Mouse (Mus musculus) ES-E14 (cell line): ENCODE data around the gene Actn3.

Experiments used
- CHD2 ChIP-seq: IDR thresholded peaks from 2 replicates; pipeline ENCODE4 v1.6.1; 2014; ENCODE audit warnings: mild to moderate bottlenecking, low read depth, low read length, inconsistent platforms
- MAFK ChIP-seq: IDR thresholded peaks from 2 replicates; pipeline ENCODE4 v1.6.1; 2014; ENCODE audit warnings: mild to moderate bottlenecking, low read depth, low read length, inconsistent platforms; ENCODE audit not compliant: insufficient read depth
- ZC3H11A ChIP-seq: IDR thresholded peaks from 2 replicates; pipeline ENCODE4 v1.6.1; 2012; ENCODE audit warnings: low read depth, mild to moderate bottlenecking, inconsistent platforms, low read length, borderline replicate concordance

DNA sequence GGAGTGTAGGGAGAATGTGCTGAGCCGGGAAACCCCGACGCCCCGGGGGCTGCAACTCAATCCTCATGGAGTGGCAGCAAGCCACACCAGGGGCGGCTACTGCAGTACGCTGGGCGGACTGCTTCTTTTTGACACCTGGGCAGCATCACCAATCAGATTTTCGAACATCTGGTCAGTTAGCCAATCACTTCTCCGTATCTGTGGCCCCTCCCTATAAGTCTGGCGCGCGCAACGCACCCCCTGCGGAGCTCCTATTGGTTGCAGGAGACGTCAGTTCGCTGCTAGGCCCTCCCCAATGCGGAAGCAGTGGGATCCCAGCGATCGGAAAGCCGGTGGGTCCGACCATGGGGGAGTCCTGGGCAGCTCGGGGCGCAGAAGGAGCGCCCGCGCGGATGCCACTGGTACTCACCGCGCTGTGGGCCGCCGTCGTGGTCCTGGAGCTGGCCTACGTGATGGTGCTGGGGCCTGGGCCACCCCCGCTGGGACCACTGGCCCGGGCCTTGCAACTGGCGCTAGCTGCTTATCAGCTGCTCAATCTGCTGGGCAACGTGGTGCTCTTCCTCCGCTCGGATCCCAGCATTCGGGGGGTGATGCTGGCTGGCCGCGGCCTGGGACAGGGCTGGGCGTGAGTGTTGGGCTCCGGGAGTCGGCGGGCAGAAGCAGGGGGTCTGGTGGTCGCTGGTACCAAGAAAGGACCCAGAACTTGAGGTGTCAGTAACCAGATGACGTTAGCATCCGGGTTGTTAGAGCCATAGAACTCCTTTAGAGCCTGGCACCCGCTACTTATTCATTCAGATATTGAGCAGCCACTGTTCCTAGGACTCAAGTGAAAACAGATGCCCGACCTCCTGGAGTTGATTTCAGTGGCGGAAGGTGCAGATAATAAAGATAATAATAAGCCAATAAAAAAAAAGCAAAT is 955 bp upstream of the Actn3 start, which contains the start of gene Zdhhc24:
- no peak for TF ChIP-seq MAFK
- no peak for TF ChIP-seq ZC3H11A
- TF ChIP-seq CHD2: peak; percentile 83
